Mouse (Mus musculus): ENCODE results near the gene Wdcp. TPM values are rescaled to one million over a fixed set of nuclear protein-coding genes. Genes with fewer than 3 reads are reported as not detected.

Wdcp gene
- polyA plus RNA-seq, 1 experiment from 2014 or later = 9.4 TPM

GRCm38 (mm10) chr12:4840741-4841140 is 2.4 kb upstream of the Wdcp start:
- Histone ChIP-seq H3K27ac (replicated peaks) (no peak overlapping the region), H3K4me1 (replicated peaks) (peaks cover 44% of the 10 kb centered on the region), H3K4me2 (peak overlapping the region; percentile 98), H3K9me3 (replicated peaks) (no peaks in the 10 kb centered on the region), H3K27me3 (peaks cover 42% of the 10 kb centered on the region), H3K4me3 (replicated peaks) (peak overlapping the region; percentile 71), H3K36me3 (replicated peaks) (no peaks in the 10 kb centered on the region), H3K9ac (peak overlapping the region; percentile 61)
- ATAC-seq (ENCODE audit: insufficient read depth) = no peak
- WGBS (ENCODE audit: insufficient replicate concordance) = 1% methylated on average over 11 of the region's 11 CpGs

GRCm38 (mm10) chr12:4841392-4841887 is 1.7 kb upstream of the Wdcp start, which contains the start of gene Fkbp1b:
TSS of gene Fkbp1b (minus strand) at chr12:4841591.
- WGBS (ENCODE audit: insufficient replicate concordance) = under 1% methylated on average over 37 of the region's 37 CpGs
- peak; percentile 56 for ATAC-seq (ENCODE audit: insufficient read depth)
- no peaks in the 10 kb centered on the region for H3K9me3 ChIP-seq (replicated peaks)

GRCm38 (mm10) chr12:4842456-4842855 is 647 bp upstream of the Wdcp start:
- 77% methylated on average over 8 of the region's 8 CpGs for WGBS (ENCODE audit: insufficient replicate concordance)

More at GRCm38 (mm10) chr12:4841392-4841887, 1.7 kb upstream of the Wdcp start, which contains the start of gene Fkbp1b:
- Histone ChIP-seq H3K27ac (replicated peaks) (peak within 1 kb of the TSS; percentile 38; the same call in 1 of the 2 replicates), H3K4me3 (replicated peaks) (peak within 1 kb of the TSS; percentile 71), H3K4me2 (peak within 1 kb of the TSS; percentile 98), H3K36me3 (replicated peaks) (no peaks in the 10 kb centered on the region), H3K27me3 (peaks cover 42% of the 10 kb centered on the region), H3K9ac (peak within 1 kb of the TSS; percentile 61), H3K4me1 (replicated peaks) (peaks cover 44% of the 10 kb centered on the region)

GRCm38 (mm10) chr12:4843741-4844140 is 638 bp downstream of the Wdcp start:
- Histone ChIP-seq H3K4me1 (replicated peaks) (peaks cover 44% of the 10 kb centered on the region), H3K27ac (replicated peaks) (peak overlapping the region; percentile 69), H3K27me3 (peaks cover 42% of the 10 kb centered on the region), H3K36me3 (replicated peaks) (no peaks in the 10 kb centered on the region), H3K9me3 (replicated peaks) (no peaks in the 10 kb centered on the region), H3K4me2 (peak overlapping the region; percentile 98), H3K4me3 (replicated peaks) (peak overlapping the region; percentile 71), H3K9ac (peak overlapping the region; percentile 63)
- peak; percentile 48 for ATAC-seq (ENCODE audit: insufficient read depth)
- under 1% methylated on average over 12 of the region's 12 CpGs for WGBS (ENCODE audit: insufficient replicate concordance)

More at GRCm38 (mm10) chr12:4842456-4842855, 647 bp upstream of the Wdcp start:
- Histone ChIP-seq H3K9ac (no peak overlapping the region), H3K4me3 (replicated peaks) (peak overlapping the region; percentile 71; the same call in 1 of the 2 replicates), H3K27ac (replicated peaks) (no peak overlapping the region), H3K36me3 (replicated peaks) (no peaks in the 10 kb centered on the region), H3K4me2 (peak overlapping the region; percentile 98; the same call in 1 of the 2 replicates), H3K9me3 (replicated peaks) (no peaks in the 10 kb centered on the region), H3K4me1 (replicated peaks) (peaks cover 44% of the 10 kb centered on the region), H3K27me3 (peaks cover 42% of the 10 kb centered on the region)
- no peak for ATAC-seq (ENCODE audit: insufficient read depth)

- Histone ChIP-seq H3K9ac (no peak overlapping the region), H3K4me2 (no peak overlapping the region), H3K9me3 (replicated peaks) (no peaks in the 10 kb centered on the region), H3K27ac (replicated peaks) (no peak overlapping the region), H3K36me3 (replicated peaks) (peaks cover 38% of the 10 kb centered on the region), H3K27me3 (no peaks in the 10 kb centered on the region), H3K4me3 (replicated peaks) (no peak overlapping the region), H3K4me1 (replicated peaks) (0 out of 2 replicates have a peak, but pooled peaks cover 9% of the 10 kb centered on the region)
- no peak for ATAC-seq (ENCODE audit: insufficient read depth)
- 83% methylated on average over 5 of the region's 5 CpGs for WGBS (ENCODE audit: insufficient replicate concordance)
Measured at GRCm38 (mm10) chr12:4856160-4856559, 13.1 kb downstream of the Wdcp start.

- H3K36me3 ChIP-seq (replicated peaks) = peaks cover 38% of the 10 kb centered on the region
- ATAC-seq (ENCODE audit: insufficient read depth) = no peak
- WGBS (ENCODE audit: insufficient replicate concordance) = 80% methylated on average over 2 of the region's 2 CpGs
Measured at GRCm38 (mm10) chr12:4856834-4857233, 13.7 kb downstream of the Wdcp start.

GRCm38 (mm10) chr12:4859241-4859914 is 16.3 kb downstream of the Wdcp start:
- Histone ChIP-seq H3K9ac (no peak overlapping the region), H3K36me3 (replicated peaks) (peaks cover 57% of the 10 kb centered on the region), H3K9me3 (replicated peaks) (no peaks in the 10 kb centered on the region), H3K27me3 (no peaks in the 10 kb centered on the region), H3K4me3 (replicated peaks) (no peak overlapping the region), H3K27ac (replicated peaks) (no peak overlapping the region), H3K4me2 (no peak overlapping the region), H3K4me1 (replicated peaks) (peaks cover 13% of the 10 kb centered on the region; the same call in 1 of the 2 replicates)
- WGBS (ENCODE audit: insufficient replicate concordance) = 32% methylated on average over 11 of the region's 11 CpGs
- no peak for ATAC-seq (ENCODE audit: insufficient read depth)

More at GRCm38 (mm10) chr12:4856834-4857233, 13.7 kb downstream of the Wdcp start:
- Histone ChIP-seq H3K27me3 (no peaks in the 10 kb centered on the region), H3K4me1 (replicated peaks) (0 out of 2 replicates have a peak, but pooled peaks cover 9% of the 10 kb centered on the region), H3K4me3 (replicated peaks) (no peak overlapping the region), H3K27ac (replicated peaks) (no peak overlapping the region), H3K9ac (no peak overlapping the region), H3K4me2 (no peak overlapping the region), H3K9me3 (replicated peaks) (no peaks in the 10 kb centered on the region)

GRCm38 (mm10) chr12:4862672-4863071 is 19.6 kb downstream of the Wdcp start:
- H3K36me3 ChIP-seq (replicated peaks) = peaks cover 75% of the 10 kb centered on the region
- H3K4me3 ChIP-seq (replicated peaks) = no peak overlapping the region
- H3K4me1 ChIP-seq (replicated peaks) = peaks cover 13% of the 10 kb centered on the region; the same call in 1 of the 2 replicates
- H3K9me3 ChIP-seq (replicated peaks) = no peaks in the 10 kb centered on the region
- no peak for ATAC-seq (ENCODE audit: insufficient read depth)
- WGBS (ENCODE audit: insufficient replicate concordance) = 91% methylated on average over 4 of the region's 4 CpGs
- no peaks in the 10 kb centered on the region for H3K27me3 ChIP-seq
- no peak overlapping the region for H3K27ac ChIP-seq (replicated peaks)
- no peak overlapping the region for H3K9ac ChIP-seq
- H3K4me2 ChIP-seq = no peak overlapping the region

- Histone ChIP-seq H3K4me2 (no peak overlapping the region), H3K27ac (replicated peaks) (no peak overlapping the region), H3K36me3 (replicated peaks) (peaks cover 86% of the 10 kb centered on the region), H3K27me3 (no peaks in the 10 kb centered on the region), H3K4me1 (replicated peaks) (peaks cover 14% of the 10 kb centered on the region; the same call in 1 of the 2 replicates), H3K4me3 (replicated peaks) (no peak overlapping the region), H3K9ac (no peak overlapping the region), H3K9me3 (replicated peaks) (no peaks in the 10 kb centered on the region)
- 80% methylated on average over 4 of the region's 4 CpGs for WGBS (ENCODE audit: insufficient replicate concordance)
- no peak for ATAC-seq (ENCODE audit: insufficient read depth)
Measured at GRCm38 (mm10) chr12:4863654-4864337, 20.7 kb downstream of the Wdcp start.

GRCm38 (mm10) chr12:4864338-4864690 is 21.2 kb downstream of the Wdcp start:
- Histone ChIP-seq H3K4me2 (no peak overlapping the region), H3K27ac (replicated peaks) (no peak overlapping the region), H3K9ac (no peak overlapping the region), H3K36me3 (replicated peaks) (peaks cover 91% of the 10 kb centered on the region), H3K4me3 (replicated peaks) (no peak overlapping the region), H3K4me1 (replicated peaks) (peaks cover 18% of the 10 kb centered on the region), H3K27me3 (no peaks in the 10 kb centered on the region), H3K9me3 (replicated peaks) (no peaks in the 10 kb centered on the region)
- WGBS (ENCODE audit: insufficient replicate concordance) = 86% methylated on average over 4 of the region's 4 CpGs
- ATAC-seq (ENCODE audit: insufficient read depth) = no peak

- no peak overlapping the region for H3K9ac ChIP-seq
- H3K36me3 ChIP-seq (replicated peaks) = peaks cover 83% of the 10 kb centered on the region
- WGBS (ENCODE audit: insufficient replicate concordance) = 85% methylated on average over 8 of the region's 8 CpGs
- no peak for ATAC-seq (ENCODE audit: insufficient read depth)
- H3K4me1 ChIP-seq (replicated peaks) = peaks cover 41% of the 10 kb centered on the region
- no peaks in the 10 kb centered on the region for H3K9me3 ChIP-seq (replicated peaks)
- 0 out of 2 replicates have a peak overlapping the region, but pooled peaks have one; percentile 18 for H3K4me2 ChIP-seq
- no peaks in the 10 kb centered on the region for H3K27me3 ChIP-seq
- H3K4me3 ChIP-seq (replicated peaks) = no peak overlapping the region
- H3K27ac ChIP-seq (replicated peaks) = peak overlapping the region; percentile 53; the same call in 1 of the 2 replicates
Measured at GRCm38 (mm10) chr12:4868924-4869323, 25.8 kb downstream of the Wdcp start.

Data from liver, embryonic 15.5 days (tissue).